Mouse (Mus musculus) heart, adult 2 months (tissue): ENCODE measurements around the gene Ugt1a10. TPM values are rescaled to one million over a fixed set of nuclear protein-coding genes. Genes with fewer than 3 reads are reported as not detected.
"Not testable (repeated sequence)": the region's sequence is repeated elsewhere in the genome, so short reads cannot be mapped to it uniquely, and the experiment has no call there.

Experiments used
- DNase-seq, 2 experiments: peaks; one replicate each; pipeline ENCODE4 v3.0.0; 2021
- H3K27ac ChIP-seq: fragments of 200-600 bp; 2 replicates; pipeline ENCODE4 v1.8.1; 2022
- H3K27me3 ChIP-seq: fragments of 200-500 bp; 2 replicates; pipeline ENCODE4 v1.6.1; 2012; ENCODE audit warnings: mild to moderate bottlenecking, low read length, inconsistent platforms, mixed read lengths; ENCODE audit not compliant: control insufficient read depth, insufficient read depth
- H3K36me3 ChIP-seq: fragments of 200-500 bp; 2 replicates; pipeline ENCODE4 v1.6.1; 2012; ENCODE audit warnings: low read length, inconsistent platforms; ENCODE audit not compliant: control insufficient read depth, insufficient read depth
- H3K4me1 ChIP-seq: fragments of 200-500 bp; 2 replicates; pipeline ENCODE4 v1.6.1; 2011; ENCODE audit warnings: low read length; ENCODE audit not compliant: control insufficient read depth, insufficient read depth
- H3K4me3 ChIP-seq: fragments of 200-600 bp; 2 replicates; pipeline ENCODE4 v1.8.1; 2022
- H3K79me2 ChIP-seq: fragments of 200-500 bp; replicated peaks from 2 replicates; pipeline ENCODE4 v1.6.1; 2012; ENCODE audit warnings: mild to moderate bottlenecking, inconsistent platforms, low read length, moderate library complexity, mixed read lengths; ENCODE audit not compliant: control insufficient read depth, insufficient read depth
- H3K9ac ChIP-seq: fragments of 200-500 bp; 2 replicates; pipeline ENCODE4 v1.6.1; 2012; ENCODE audit warnings: low read depth, mild to moderate bottlenecking, control low read depth, inconsistent platforms, low read length, mixed read lengths
- CTCF ChIP-seq: fragments of 200-600 bp; IDR thresholded peaks from 2 replicates; pipeline ENCODE4 v1.8.1; 2022; ENCODE audit warnings: antibody characterized with exemption, mild to moderate bottlenecking, moderate library complexity
- EP300 ChIP-seq: fragments of 200-500 bp; IDR thresholded peaks from 2 replicates; pipeline ENCODE4 v1.6.1; 2011; ENCODE audit warnings: low read depth, low read length, control low read depth; ENCODE audit not compliant: insufficient read depth
- POLR2A ChIP-seq: fragments of 200-500 bp; IDR thresholded peaks from 2 replicates; pipeline ENCODE4 v1.6.1; 2011; ENCODE audit warnings: mild to moderate bottlenecking, low read depth, low read length, control low read depth; ENCODE audit not compliant: insufficient read depth
- WGBS: fragments of 180-500 bp; shearing (Covaris S2); methylation state at CpG from one replicate; pipeline ENCODE4 v1.1.7; 2018; 5-methylcytosine and 5-hydroxymethylcytosine counted together
- intact Hi-C: fragments of 180-260 bp; cut with DNase I; formaldehyde crosslinking; loops from one replicate; pipeline ENCODE4 v1.15.1; 2025
- polyA plus RNA-seq: library from polyadenylated mRNA; depleted of rRNA; stranded (reverse); fragments of >200 nt; gene quantifications from 2 replicates; pipeline ENCODE4 v1.2.3, GENCODE M21; 2012
- total RNA-seq, 2 experiments: library from RNA; stranded (reverse); gene quantifications; 2 replicates each; pipeline ENCODE4 v1.2.3; 2021

The Ugt1a10 gene
- total and polyA plus RNA-seq, 3 experiments = not detected

- Histone ChIP-seq H3K27me3 (no peaks in the 10 kb centered on the region), H3K4me1 (peaks cover 2% of the 10 kb centered on the region; the same call in 1 of the 2 replicates), H3K79me2 (no peaks in the 10 kb centered on the region), H3K36me3 (no peaks in the 10 kb centered on the region), H3K9ac (no peak overlapping the region), H3K4me3 (no peak overlapping the region), H3K27ac (no peak overlapping the region)
- no peak for TF ChIP-seq CTCF
- TF ChIP-seq POLR2A = no peak
- TF ChIP-seq EP300 = no peak
- no peak for DNase-seq
- WGBS = 96% methylated on average over 1 of the region's 1 CpGs
- intact Hi-C loops = no loop called here
These were observed 83.0 kb downstream of the Ugt1a10 start for GRCm38 (mm10) chr1:88138145-88138544.

GRCm38 (mm10) chr1:88140492-88140891 is 85.3 kb downstream of the Ugt1a10 start:
- intact Hi-C loops, H3K79me2 ChIP-seq, H3K4me1 ChIP-seq, H3K36me3 ChIP-seq, H3K27me3 ChIP-seq, H3K4me3 ChIP-seq, H3K27ac ChIP-seq, DNase-seq, H3K9ac ChIP-seq: not testable (repeated sequence)
- 51% methylated on average over 1 of the region's 1 CpGs for WGBS

GRCm38 (mm10) chr1:88143966-88144675 is 88.9 kb downstream of the Ugt1a10 start:
- peak; percentile 41 for TF ChIP-seq CTCF
- H3K4me3 ChIP-seq, H3K27me3 ChIP-seq, intact Hi-C loops, H3K79me2 ChIP-seq, H3K36me3 ChIP-seq, H3K9ac ChIP-seq, H3K4me1 ChIP-seq, H3K27ac ChIP-seq: not testable (repeated sequence)
- 3% methylated on average over 5 of the region's 5 CpGs for WGBS
- peak; percentile 24 to 59 for DNase-seq

DNA sequence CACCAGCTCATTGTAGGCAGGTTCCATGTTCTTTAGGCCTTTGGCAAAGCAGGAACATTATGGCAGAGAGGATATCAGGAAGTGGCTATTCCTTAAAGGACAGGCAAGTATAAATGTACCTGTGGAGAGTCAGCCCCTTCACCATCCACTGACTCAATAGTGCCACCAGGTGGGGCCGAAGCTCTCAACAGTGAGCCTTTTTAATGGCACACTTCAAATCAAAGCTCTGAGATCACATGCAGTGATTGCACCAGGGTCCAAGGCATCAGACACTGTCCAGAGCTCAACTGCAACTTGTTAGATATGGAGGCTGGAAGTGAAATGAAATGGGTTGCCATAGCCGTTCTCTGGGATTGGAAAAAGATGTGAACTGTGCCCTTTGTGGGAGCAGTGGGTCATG is 90.1 kb downstream of the Ugt1a10 start:
- WGBS = 65% methylated on average over 2 of the region's 2 CpGs
- H3K27ac ChIP-seq, H3K27me3 ChIP-seq, DNase-seq, H3K36me3 ChIP-seq, H3K4me3 ChIP-seq, H3K9ac ChIP-seq, H3K4me1 ChIP-seq, H3K79me2 ChIP-seq, intact Hi-C loops: not testable (repeated sequence)

GRCm38 (mm10) chr1:88150133-88150532 is 94.9 kb downstream of the Ugt1a10 start:
- H3K27me3 ChIP-seq, DNase-seq, H3K36me3 ChIP-seq, H3K4me1 ChIP-seq, H3K4me3 ChIP-seq, H3K79me2 ChIP-seq, H3K27ac ChIP-seq, intact Hi-C loops, H3K9ac ChIP-seq: not testable (repeated sequence)
- WGBS = 55% methylated on average over 2 of the region's 2 CpGs

GRCm38 (mm10) chr1:88158430-88158829 is 103.2 kb downstream of the Ugt1a10 start:
- DNase-seq = no peak
- TF ChIP-seq EP300 (no peak), POLR2A (no peak), CTCF (no peak)
- no peaks in the 10 kb centered on the region for H3K27me3 ChIP-seq
- H3K36me3 ChIP-seq = no peaks in the 10 kb centered on the region
- H3K9ac ChIP-seq = no peak overlapping the region
- no peaks in the 10 kb centered on the region for H3K4me1 ChIP-seq
- 55% methylated on average over 2 of the region's 2 CpGs for WGBS
- intact Hi-C loops = no loop called here
- no peak overlapping the region for H3K4me3 ChIP-seq
- no peaks in the 10 kb centered on the region for H3K79me2 ChIP-seq
- no peak overlapping the region for H3K27ac ChIP-seq

DNA sequence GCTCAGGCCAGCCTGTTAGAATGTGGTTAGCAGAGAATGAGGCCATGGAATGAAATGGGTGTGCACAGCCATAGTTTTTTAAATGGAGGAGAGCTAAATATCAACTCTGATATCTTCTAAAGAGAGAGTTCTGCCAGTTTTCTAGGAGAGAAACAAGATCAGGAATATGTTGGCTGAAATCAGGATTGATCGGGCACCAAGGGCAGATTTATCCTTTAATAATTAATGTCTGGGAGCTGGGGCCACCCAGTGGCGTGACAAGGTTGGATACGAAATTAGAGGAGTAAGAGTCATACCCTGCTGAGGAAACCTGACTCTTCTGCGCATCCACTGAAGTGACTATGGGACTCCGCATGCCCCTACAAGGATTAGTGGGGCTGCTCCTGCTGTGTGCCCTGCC is 110.5 kb downstream of the Ugt1a10 start, which contains the start of gene Ugt1a5:
Gene Ugt1a5 (plus strand): TSS at position 302 of the 400 bp plus-strand sequence.
- no peak within 1 kb of the TSS for H3K9ac ChIP-seq
- no peaks in the 10 kb centered on the region for H3K27me3 ChIP-seq
- intact Hi-C loops = no loop called here
- H3K79me2 ChIP-seq = no peaks in the 10 kb centered on the region
- no peaks in the 10 kb centered on the region for H3K4me1 ChIP-seq
- 83% methylated on average over 5 of the region's 5 CpGs for WGBS
- H3K36me3 ChIP-seq = no peaks in the 10 kb centered on the region
- no peak for DNase-seq
- TF ChIP-seq EP300 = no peak
- H3K27ac ChIP-seq = no peak within 1 kb of the TSS
- H3K4me3 ChIP-seq = no peak within 1 kb of the TSS

DNA sequence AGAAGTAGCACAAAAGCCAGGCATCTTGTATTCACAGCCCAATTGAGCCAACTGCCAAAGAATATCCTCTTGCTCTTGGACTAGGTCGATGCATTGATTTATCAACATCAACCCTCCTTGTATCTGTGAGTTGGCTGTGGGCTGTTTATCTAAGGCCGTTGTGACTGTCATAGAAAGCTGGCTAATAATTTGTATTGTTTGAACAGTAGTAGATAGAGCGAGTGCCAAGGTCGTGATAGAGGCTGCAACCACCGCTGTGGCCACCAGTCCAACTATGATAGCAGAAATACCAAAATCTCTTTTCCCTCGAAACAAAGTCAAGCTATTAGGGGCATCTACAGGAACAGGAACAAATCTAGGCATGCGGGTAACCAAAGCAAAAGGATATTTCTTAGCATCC is 117.0 kb downstream of the Ugt1a10 start:
- H3K79me2 ChIP-seq, H3K4me1 ChIP-seq, intact Hi-C loops, H3K27me3 ChIP-seq, H3K27ac ChIP-seq, H3K36me3 ChIP-seq, DNase-seq, H3K4me3 ChIP-seq, H3K9ac ChIP-seq: not testable (repeated sequence)
- WGBS = 71% methylated on average over 7 of the region's 7 CpGs
